Mouse (Mus musculus): ENCODE data around the gene Caprin1.

DNA sequence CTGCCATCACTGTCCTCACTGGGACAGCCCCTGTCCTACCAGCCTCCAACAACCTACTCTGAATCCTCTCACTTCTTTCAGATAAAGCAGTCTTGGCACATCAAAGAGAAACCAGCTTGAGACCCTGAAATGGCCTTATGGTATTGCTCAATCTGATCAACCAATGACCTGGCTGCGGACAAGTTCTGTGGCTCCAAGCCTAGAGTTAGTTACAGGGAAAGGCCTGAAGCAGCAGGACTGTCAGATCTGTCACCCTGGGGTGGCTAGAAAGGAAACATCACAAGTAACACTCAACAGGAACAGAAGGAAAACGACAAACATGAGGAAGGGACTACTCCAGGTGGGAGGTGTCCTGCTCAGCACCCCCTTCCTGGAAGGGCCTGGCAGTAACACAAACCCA, 72.9 kb downstream of the Caprin1 start:
- TF ChIP-seq CTCF (IDR thresholded peaks at IDR 0.05; ENCODE audit: extremely low read depth, insufficient read depth, insufficient read length, insufficient replicate concordance) (no peak), POLR2A (IDR thresholded peaks at IDR 0.05; ENCODE audit: low read depth, low read length) (no peak)

Measured in spleen, adult 2 months (tissue).